Mouse (Mus musculus): ENCODE results near the gene Il1a. TPM values are rescaled to one million over a fixed set of nuclear protein-coding genes. Genes with fewer than 3 reads are reported as not detected.

Il1a gene
- polyA plus RNA-seq, 1 experiment from 2014 or later, result not detected

GRCm38 (mm10) chr2:129265316-129265715 lies 44.5 kb downstream of the Il1a start:
- Histone ChIP-seq H3K9me3 (replicated peaks) (peaks cover 3% of the 10 kb centered on the region; the same call in 1 of the 2 replicates), H3K27me3 (replicated peaks) (no peaks in the 10 kb centered on the region), H3K4me1 (replicated peaks) (no peaks in the 10 kb centered on the region), H3K36me3 (peaks cover 44% of the 10 kb centered on the region), H3K4me2 (no peak overlapping the region), H3K27ac (ENCODE audit: poor library complexity, severe bottlenecking) (no peak overlapping the region), H3K4me3 (no peak overlapping the region), H3K9ac (no peak overlapping the region)
- no peak for ATAC-seq (ENCODE audit: insufficient number of reproducible peaks, low FRiP score)
- 91% methylated on average over 7 of the region's 7 CpGs for WGBS

GRCm38 (mm10) chr2:129263073-129263472 lies 46.7 kb downstream of the Il1a start:
- 69% methylated on average over 5 of the region's 5 CpGs for WGBS
- peaks cover 22% of the 10 kb centered on the region for H3K36me3 ChIP-seq
- no peak overlapping the region for H3K4me3 ChIP-seq
- H3K27ac ChIP-seq (ENCODE audit: poor library complexity, severe bottlenecking), result no peak overlapping the region
- no peak overlapping the region for H3K4me2 ChIP-seq
- H3K9me3 ChIP-seq (replicated peaks), result peaks cover 3% of the 10 kb centered on the region; the same call in 1 of the 2 replicates
- H3K4me1 ChIP-seq (replicated peaks), result no peaks in the 10 kb centered on the region
- no peaks in the 10 kb centered on the region for H3K27me3 ChIP-seq (replicated peaks)
- ATAC-seq (ENCODE audit: insufficient number of reproducible peaks, low FRiP score), result no peak
- H3K9ac ChIP-seq, result no peak overlapping the region

DNA sequence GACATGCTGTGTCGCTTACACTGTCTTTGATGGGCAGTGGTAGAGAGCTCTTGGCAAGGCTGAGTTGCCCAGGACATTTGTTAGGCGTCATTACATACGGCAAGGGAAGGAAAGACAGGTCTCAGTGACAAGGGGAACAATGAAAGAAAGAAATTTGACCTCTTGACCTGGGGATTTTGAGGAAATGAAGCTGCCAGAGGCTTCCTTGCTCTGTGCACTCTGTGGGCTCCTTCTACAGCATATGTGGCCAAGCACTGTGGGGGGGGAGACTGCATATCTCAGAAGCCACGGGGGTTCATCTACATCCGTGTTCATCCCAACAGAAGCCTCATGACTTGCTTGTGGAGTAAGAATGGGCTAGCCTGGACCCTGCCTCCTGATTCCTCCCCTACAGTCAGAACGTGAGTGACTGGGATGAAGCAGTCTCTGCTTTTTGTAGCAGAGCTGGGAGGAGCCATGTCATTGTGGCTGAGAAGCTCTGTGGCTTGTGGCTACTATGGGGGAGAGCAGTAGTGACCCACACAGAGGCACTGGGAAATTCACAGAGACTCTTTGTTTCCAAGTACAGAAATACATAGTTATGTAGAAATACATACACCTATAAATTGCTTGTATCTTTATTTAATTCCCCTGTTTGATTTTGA lies 48.5 kb downstream of the Il1a start:
- WGBS, result 42% methylated on average over 6 of the region's 6 CpGs
- Histone ChIP-seq H3K27me3 (replicated peaks) (no peaks in the 10 kb centered on the region), H3K4me1 (replicated peaks) (no peaks in the 10 kb centered on the region), H3K4me3 (no peak overlapping the region), H3K36me3 (peaks cover 4% of the 10 kb centered on the region), H3K27ac (ENCODE audit: poor library complexity, severe bottlenecking) (no peak overlapping the region), H3K4me2 (no peak overlapping the region), H3K9me3 (replicated peaks) (peaks cover under 1% of the 10 kb centered on the region; the same call in 1 of the 2 replicates), H3K9ac (no peak overlapping the region)
- no peak for ATAC-seq (ENCODE audit: insufficient number of reproducible peaks, low FRiP score)

- Histone ChIP-seq H3K27ac (ENCODE audit: poor library complexity, severe bottlenecking) (no peak overlapping the region), H3K27me3 (replicated peaks) (no peaks in the 10 kb centered on the region), H3K4me1 (replicated peaks) (no peaks in the 10 kb centered on the region), H3K36me3 (no peaks in the 10 kb centered on the region), H3K4me3 (no peak overlapping the region), H3K9ac (no peak overlapping the region), H3K9me3 (replicated peaks) (no peaks in the 10 kb centered on the region), H3K4me2 (no peak overlapping the region)
- WGBS, result 53% methylated on average over 3 of the region's 3 CpGs
- no peak for ATAC-seq (ENCODE audit: insufficient number of reproducible peaks, low FRiP score)
These were observed 49.1 kb downstream of the Il1a start for GRCm38 (mm10) chr2:129260646-129261045.

GRCm38 (mm10) chr2:129258475-129259211 lies 51.1 kb downstream of the Il1a start:
- WGBS, result 35% methylated on average over 7 of the region's 7 CpGs
- H3K4me3 ChIP-seq, result no peak overlapping the region
- H3K27ac ChIP-seq (ENCODE audit: poor library complexity, severe bottlenecking), result no peak overlapping the region
- H3K9me3 ChIP-seq (replicated peaks), result no peaks in the 10 kb centered on the region
- no peaks in the 10 kb centered on the region for H3K4me1 ChIP-seq (replicated peaks)
- no peaks in the 10 kb centered on the region for H3K36me3 ChIP-seq
- H3K4me2 ChIP-seq, result no peak overlapping the region
- H3K9ac ChIP-seq, result no peak overlapping the region
- no peaks in the 10 kb centered on the region for H3K27me3 ChIP-seq (replicated peaks)
- no peak; the same call in 1 of the 2 replicates for ATAC-seq (ENCODE audit: insufficient number of reproducible peaks, low FRiP score)

- Histone ChIP-seq H3K4me3 (no peak overlapping the region), H3K4me1 (replicated peaks) (no peaks in the 10 kb centered on the region), H3K9me3 (replicated peaks) (no peaks in the 10 kb centered on the region), H3K36me3 (no peaks in the 10 kb centered on the region), H3K27ac (ENCODE audit: poor library complexity, severe bottlenecking) (no peak overlapping the region), H3K27me3 (replicated peaks) (no peaks in the 10 kb centered on the region), H3K9ac (no peak overlapping the region), H3K4me2 (no peak overlapping the region)
- WGBS, result 86% methylated on average over 3 of the region's 3 CpGs
- ATAC-seq (ENCODE audit: insufficient number of reproducible peaks, low FRiP score), result peak; percentile 26; the same call in 1 of the 2 replicates
These were observed 51.7 kb downstream of the Il1a start for GRCm38 (mm10) chr2:129258056-129258455.

DNA sequence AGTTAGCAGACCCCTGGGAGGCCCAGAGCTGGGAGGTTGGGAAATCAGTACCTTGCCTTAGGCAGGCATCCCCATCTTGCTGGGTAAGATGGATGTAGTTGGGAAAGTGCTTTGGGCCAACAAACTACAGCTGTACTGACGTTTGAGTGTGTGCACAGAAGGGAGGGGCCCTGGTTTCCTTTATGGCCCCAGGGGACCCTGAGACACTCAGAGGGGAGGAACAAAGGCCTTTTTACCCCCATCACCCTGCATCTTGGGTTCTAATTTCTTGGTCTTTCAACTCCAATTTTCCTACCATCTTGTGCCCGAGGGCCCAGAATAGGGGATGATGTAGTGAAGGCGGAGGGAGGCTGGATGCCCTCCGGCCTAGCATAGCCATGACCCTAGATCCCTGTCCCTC lies 53.8 kb downstream of the Il1a start:
- 81% methylated on average over 4 of the region's 4 CpGs for WGBS
- H3K27ac ChIP-seq (ENCODE audit: poor library complexity, severe bottlenecking), result no peak overlapping the region
- H3K4me2 ChIP-seq, result no peak overlapping the region
- H3K9me3 ChIP-seq (replicated peaks), result no peaks in the 10 kb centered on the region
- H3K36me3 ChIP-seq, result no peaks in the 10 kb centered on the region
- H3K4me1 ChIP-seq (replicated peaks), result no peaks in the 10 kb centered on the region
- H3K4me3 ChIP-seq, result no peak overlapping the region
- no peak overlapping the region for H3K9ac ChIP-seq
- no peaks in the 10 kb centered on the region for H3K27me3 ChIP-seq (replicated peaks)
- ATAC-seq (ENCODE audit: insufficient number of reproducible peaks, low FRiP score), result no peak

GRCm38 (mm10) chr2:129254076-129254475 lies 55.7 kb downstream of the Il1a start:
- Histone ChIP-seq H3K36me3 (no peaks in the 10 kb centered on the region), H3K9ac (no peak overlapping the region), H3K4me3 (no peak overlapping the region), H3K27me3 (replicated peaks) (no peaks in the 10 kb centered on the region), H3K4me1 (replicated peaks) (no peaks in the 10 kb centered on the region), H3K27ac (ENCODE audit: poor library complexity, severe bottlenecking) (no peak overlapping the region), H3K4me2 (no peak overlapping the region), H3K9me3 (replicated peaks) (no peaks in the 10 kb centered on the region)
- no peak for ATAC-seq (ENCODE audit: insufficient number of reproducible peaks, low FRiP score)
- WGBS, result 58% methylated on average over 2 of the region's 2 CpGs

DNA sequence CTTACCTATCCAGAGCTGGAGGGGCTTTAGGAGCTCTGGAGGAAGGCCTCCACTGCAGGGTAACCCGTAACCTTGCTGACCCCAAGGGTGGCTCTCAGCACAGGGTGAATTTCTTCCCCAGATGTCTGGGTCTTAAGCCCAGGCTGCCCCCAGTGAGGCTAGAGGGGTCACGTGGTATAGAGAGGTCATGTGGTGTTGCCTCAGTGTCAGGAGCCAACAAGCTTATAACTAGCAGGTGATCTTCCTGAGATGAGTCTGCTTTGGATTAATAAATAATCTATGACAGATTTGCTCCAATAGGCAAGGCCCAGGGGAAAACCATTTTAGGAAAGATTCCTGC lies 56.2 kb downstream of the Il1a start:
- Histone ChIP-seq H3K4me3 (no peak overlapping the region), H3K36me3 (no peaks in the 10 kb centered on the region), H3K4me1 (replicated peaks) (no peaks in the 10 kb centered on the region), H3K4me2 (no peak overlapping the region), H3K27ac (ENCODE audit: poor library complexity, severe bottlenecking) (no peak overlapping the region), H3K27me3 (replicated peaks) (no peaks in the 10 kb centered on the region), H3K9ac (no peak overlapping the region), H3K9me3 (replicated peaks) (no peaks in the 10 kb centered on the region)
- 79% methylated on average over 2 of the region's 2 CpGs for WGBS
- no peak for ATAC-seq (ENCODE audit: insufficient number of reproducible peaks, low FRiP score)

DNA sequence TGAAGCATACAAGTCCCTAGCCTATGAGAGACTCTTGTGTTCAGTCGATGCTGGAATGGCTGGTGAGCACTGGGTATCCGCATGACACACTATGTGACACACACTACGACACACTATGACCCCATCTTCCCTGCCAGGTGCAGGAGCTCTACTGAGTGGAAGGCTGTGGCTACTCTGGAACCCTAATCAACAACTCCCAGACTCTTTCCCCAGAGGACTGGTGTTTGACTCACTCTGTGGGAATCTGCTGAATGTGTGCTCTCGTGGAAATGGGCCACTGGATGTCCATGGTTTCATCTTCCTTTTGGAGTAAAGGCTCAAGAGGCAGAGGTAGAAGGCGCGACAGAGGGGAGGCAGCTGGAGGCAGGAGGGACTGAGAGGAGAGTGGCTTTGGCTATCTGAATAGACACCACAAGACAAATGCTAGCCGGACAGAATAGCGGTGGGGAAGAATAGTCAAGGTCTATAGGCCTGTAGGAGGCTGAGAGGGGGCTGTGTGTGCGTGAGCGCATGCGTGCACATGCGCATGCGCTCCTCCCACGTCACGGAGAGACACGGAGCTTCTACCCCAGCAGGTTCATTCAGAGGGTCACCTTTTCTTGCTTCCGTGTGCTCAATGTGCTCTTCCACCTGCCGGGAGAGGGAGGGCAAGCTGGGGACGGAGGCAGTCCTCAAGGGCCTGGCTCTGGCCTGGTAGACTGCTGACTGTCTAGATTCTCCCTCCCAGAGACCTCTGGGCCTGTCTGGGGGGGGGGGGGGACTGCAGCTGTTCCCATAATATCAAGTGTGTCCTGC lies 56.7 kb downstream of the Il1a start:
- H3K27me3 ChIP-seq (replicated peaks), result no peaks in the 10 kb centered on the region
- H3K4me1 ChIP-seq (replicated peaks), result no peaks in the 10 kb centered on the region
- no peak overlapping the region for H3K4me3 ChIP-seq
- H3K27ac ChIP-seq (ENCODE audit: poor library complexity, severe bottlenecking), result no peak overlapping the region
- 83% methylated on average over 19 of the region's 19 CpGs for WGBS
- no peaks in the 10 kb centered on the region for H3K36me3 ChIP-seq
- H3K9ac ChIP-seq, result no peak overlapping the region
- no peak overlapping the region for H3K4me2 ChIP-seq
- no peak for ATAC-seq (ENCODE audit: insufficient number of reproducible peaks, low FRiP score)
- no peaks in the 10 kb centered on the region for H3K9me3 ChIP-seq (replicated peaks)

Measured in heart, embryonic 12.5 days (tissue).